Mouse (Mus musculus) CH12.LX (cell line): Measurements from ENCODE around the gene Brox. TPM values are rescaled to one million over a fixed set of nuclear protein-coding genes. Genes with fewer than 3 reads are reported as not detected.

Experiments
- DNase-seq: peaks from one replicate; pipeline ENCODE4 v3.0.0-alpha.2; 2013; ENCODE audit errors: extremely low read depth
- H3K27ac ChIP-seq: 2 replicates; pipeline ENCODE4 v1.5.1; 2012; ENCODE audit warnings: low read depth, mild to moderate bottlenecking, control low read depth, moderate library complexity; ENCODE audit not compliant: insufficient read depth
- H3K27me3 ChIP-seq: replicated peaks from 2 replicates; pipeline ENCODE3; 2012; ENCODE audit warnings: inconsistent platforms
- H3K36me3 ChIP-seq, 2 experiments: replicated peaks in 1 of 2; 2 replicates each; pipeline versions ENCODE3 to v1.6.1; 2012; ENCODE audit warnings: inconsistent platforms in 1 of 2, low read length in 1 of 2, mild to moderate bottlenecking in 1 of 2, mixed read lengths in 1 of 2, moderate library complexity in 1 of 2; ENCODE audit not compliant: control insufficient read depth in 1 of 2, insufficient read depth in 1 of 2
- H3K4me1 ChIP-seq, 2 experiments: 2 replicates each; pipeline ENCODE4 v1.6.1; 2012; ENCODE audit warnings: inconsistent platforms in 1 of 2, moderate library complexity in 1 of 2; ENCODE audit not compliant: insufficient read depth in 2 of 2, control insufficient read depth in 1 of 2
- H3K4me2 ChIP-seq: 2 replicates; pipeline ENCODE4 v1.6.1; 2012; ENCODE audit warnings: low read depth, mild to moderate bottlenecking, control low read depth; ENCODE audit not compliant: poor library complexity, insufficient read depth, severe bottlenecking
- H3K4me3 ChIP-seq, 3 experiments: fragments of 150-350 bp in 1 of 3; sonication (generic) in 1 of 3; replicated peaks in 1 of 3; 2 replicates each; pipeline versions ENCODE3 to v1.5.1; 2011 to 2012; ENCODE audit warnings: low read depth in 2 of 3, low read length in 2 of 3, mild to moderate bottlenecking in 2 of 3, moderate library complexity in 2 of 3, control low read depth in 1 of 3, improper control_type of control experiment in 1 of 3, inconsistent platforms in 1 of 3, mixed read lengths in 1 of 3; ENCODE audit not compliant: poor library complexity in 1 of 3
- H3K79me2 ChIP-seq: replicated peaks from 2 replicates; pipeline ENCODE4 v1.6.1; 2012; ENCODE audit warnings: mild to moderate bottlenecking, moderate library complexity; ENCODE audit not compliant: control insufficient read depth, poor library complexity, insufficient read depth, severe bottlenecking; ENCODE audit errors: extremely low read depth
- H3K9ac ChIP-seq: 2 replicates; pipeline ENCODE4 v1.6.1; 2012; ENCODE audit warnings: low read depth, mild to moderate bottlenecking, control low read depth, moderate library complexity; ENCODE audit not compliant: insufficient read depth
- H3K9me3 ChIP-seq: replicated peaks from 2 replicates; pipeline ENCODE3; 2012; ENCODE audit warnings: low read length, inconsistent platforms, mixed read lengths
- BHLHE40 ChIP-seq: IDR thresholded peaks from 2 replicates; pipeline ENCODE4 v1.6.1; 2011; ENCODE audit warnings: mild to moderate bottlenecking, low read depth, low read length, improper control_type of control experiment
- CHD2 ChIP-seq: IDR thresholded peaks from 2 replicates; pipeline ENCODE4 v1.6.1; 2011; ENCODE audit warnings: low read length, improper control_type of control experiment
- E2F4 ChIP-seq: IDR thresholded peaks from 2 replicates; pipeline ENCODE4 v1.6.1; 2011; ENCODE audit warnings: low read depth, low read length, improper control_type of control experiment; ENCODE audit not compliant: insufficient replicate concordance
- ETS1 ChIP-seq: conservative IDR thresholded peaks from 2 replicates; pipeline ENCODE4 v1.6.1; 2012; ENCODE audit warnings: low read depth, mild to moderate bottlenecking, inconsistent platforms, low read length, improper control_type of control experiment, moderate library complexity
- GABPA ChIP-seq: IDR thresholded peaks from 2 replicates; pipeline ENCODE4 v1.6.1; 2012; ENCODE audit warnings: low read depth, low read length, improper control_type of control experiment, inconsistent platforms; ENCODE audit not compliant: insufficient replicate concordance
- HCFC1 ChIP-seq: IDR thresholded peaks from 2 replicates; pipeline ENCODE4 v1.6.1; 2012; ENCODE audit warnings: low read depth, mild to moderate bottlenecking, inconsistent platforms, low read length, improper control_type of control experiment
- MAFK ChIP-seq: IDR thresholded peaks from 2 replicates; pipeline ENCODE4 v1.6.1; 2011; ENCODE audit warnings: low read length, improper control_type of control experiment; ENCODE audit not compliant: insufficient replicate concordance
- NELFE ChIP-seq: IDR thresholded peaks from 2 replicates; pipeline ENCODE4 v1.6.1; 2011; ENCODE audit warnings: low read depth, low read length, improper control_type of control experiment
- NRF1 ChIP-seq: IDR thresholded peaks from 2 replicates; pipeline ENCODE4 v1.6.1; 2014; ENCODE audit warnings: low read depth, mild to moderate bottlenecking, inconsistent platforms, low read length, improper control_type of control experiment, moderate library complexity
- POLR2A ChIP-seq: IDR thresholded peaks from 2 replicates; pipeline ENCODE4 v1.6.1; 2011; ENCODE audit warnings: low read depth, mild to moderate bottlenecking, improper control_type of control experiment, low read length
- POLR2AphosphoS2 ChIP-seq: IDR thresholded peaks from 2 replicates; pipeline ENCODE4 v1.6.1; 2011; ENCODE audit warnings: low read depth, low read length, improper control_type of control experiment
- RAD21 ChIP-seq: IDR thresholded peaks from 2 replicates; pipeline ENCODE4 v1.6.1; 2011; ENCODE audit warnings: low read depth, mild to moderate bottlenecking, low read length, improper control_type of control experiment, moderate library complexity
- TCF12 ChIP-seq: IDR thresholded peaks from 2 replicates; pipeline ENCODE4 v1.6.1; 2014; ENCODE audit warnings: low read depth, mild to moderate bottlenecking, inconsistent platforms, low read length, improper control_type of control experiment
- ZKSCAN1 ChIP-seq: IDR thresholded peaks from 2 replicates; pipeline ENCODE4 v1.6.1; 2012; ENCODE audit warnings: low read depth, inconsistent platforms, low read length, improper control_type of control experiment, borderline replicate concordance
- ZNF384 ChIP-seq: IDR thresholded peaks from 2 replicates; pipeline ENCODE4 v1.6.1; 2012; ENCODE audit warnings: low read depth, low read length, improper control_type of control experiment, inconsistent platforms
- dilution Hi-C: fragments of 300-500 bp; cut with MboI; formaldehyde crosslinking; loops from 2 replicates; pipeline ENCODE4 v1.14.3; 2020; ENCODE audit warnings: low sequenced_read_pairs; ENCODE audit not compliant: extremely low pct_unique_long_range_greater_than_20kb, extremely low pct_ligation_motif_present
- in situ Hi-C: fragments of 300-500 bp; cut with MboI; formaldehyde crosslinking; loops from 3 replicates; pipeline ENCODE4 v1.14.3; 2019; ENCODE audit warnings: low sequenced_read_pairs, low pct_ligation_motif_present, low pct_unique_long_range_greater_than_20kb, mixed read lengths
- polyA plus RNA-seq: library from polyadenylated mRNA; unstranded; fragments of >175 nt; gene quantifications from 2 replicates; pipeline ENCODE4 v1.2.1, GENCODE M21; 2012; ENCODE audit warnings: low read depth; ENCODE audit not compliant: insufficient read length
- total RNA-seq, 2 experiments: library from RNA; depleted of rRNA; stranded (reverse); fragments of 300-350 nt in 1 of 2; fragments of >200 nt in 1 of 2; gene quantifications; 2 replicates each; pipeline ENCODE4 v1.2.3; 2012 to 2014

Gene Brox
- total and polyA plus RNA-seq, 3 experiments: 20.4 to 37.8 (median 21.8) TPM

GRCm38 (mm10) chr1:183308476-183308875 is 11.4 kb upstream of the Brox start:
- H3K79me2 ChIP-seq: no peaks in the 10 kb centered on the region
- H3K36me3 ChIP-seq: peaks cover 5 to 49% of the 10 kb centered on the region in 2 experiments
- no peak overlapping the region for H3K4me2 ChIP-seq
- H3K4me3 ChIP-seq: no peak overlapping the region
- no peaks in the 10 kb centered on the region for H3K9me3 ChIP-seq
- in situ Hi-C loops (no loop called here), dilution Hi-C loops (no loop called here)
- H3K27ac ChIP-seq: no peak overlapping the region
- TF ChIP-seq E2F4 (no peak), NRF1 (no peak), ZKSCAN1 (no peak), NELFE (no peak), BHLHE40 (no peak), ETS1 (no peak), RAD21 (no peak), GABPA (no peak)
- H3K4me1 ChIP-seq: no peaks in the 10 kb centered on the region
- H3K9ac ChIP-seq: no peak overlapping the region
- H3K27me3 ChIP-seq: no peaks in the 10 kb centered on the region
- DNase-seq: no peak

DNA sequence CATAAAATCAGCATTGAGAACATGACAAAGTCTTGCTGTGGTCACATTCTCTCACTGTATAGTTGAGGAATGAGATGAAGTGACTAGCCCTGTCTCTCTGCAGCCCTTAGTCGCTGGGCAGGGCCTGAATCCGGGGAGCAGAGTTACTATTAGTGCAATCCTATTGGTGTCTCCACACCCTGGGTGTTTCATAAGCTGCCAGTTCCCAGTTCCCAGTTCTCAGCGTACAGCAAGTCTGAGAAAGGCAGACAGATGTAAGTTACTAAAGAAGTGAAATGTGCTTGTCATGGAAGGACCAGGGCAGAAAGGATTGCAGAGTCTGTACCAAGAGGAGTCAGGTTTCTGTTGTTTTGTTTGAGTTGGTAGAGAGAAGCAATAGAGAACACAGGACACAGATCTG is 10.5 kb upstream of the Brox start:
- in situ Hi-C loops (no loop called here), dilution Hi-C loops (no loop called here)
- no peak for DNase-seq
- Histone ChIP-seq H3K4me3 (no peak overlapping the region), H3K4me2 (no peak overlapping the region), H3K27ac (no peak overlapping the region), H3K9ac (no peak overlapping the region), H3K9me3 (no peaks in the 10 kb centered on the region), H3K36me3 (peaks cover 5 to 41% of the 10 kb centered on the region in 2 experiments), H3K27me3 (no peaks in the 10 kb centered on the region), H3K79me2 (no peaks in the 10 kb centered on the region), H3K4me1 (no peaks in the 10 kb centered on the region)
- TF ChIP-seq MAFK (no peak), CHD2 (no peak), TCF12 (no peak), POLR2AphosphoS2 (no peak), HCFC1 (no peak), ZNF384 (no peak)

GRCm38 (mm10) chr1:183299161-183299560 is 2.1 kb upstream of the Brox start:
- no peaks in the 10 kb centered on the region for H3K27me3 ChIP-seq
- H3K27ac ChIP-seq: no peak overlapping the region
- no peak overlapping the region for H3K9ac ChIP-seq
- dilution Hi-C loops: no loop called here
- DNase-seq: peak; percentile 98
- in situ Hi-C loops: no loop called here
- peaks cover 12% of the 10 kb centered on the region for H3K79me2 ChIP-seq
- peaks cover 0 to 5% of the 10 kb centered on the region in 2 experiments; a peak in 1 of 4 replicates for H3K4me1 ChIP-seq
- H3K36me3 ChIP-seq: peaks cover 0 to 2% of the 10 kb centered on the region in 2 experiments
- H3K9me3 ChIP-seq: no peaks in the 10 kb centered on the region
- TF ChIP-seq POLR2A: no peak
- TF ChIP-seq, all 38 proteins: peak for 0
- Histone ChIP-seq H3K4me2 (no peak overlapping the region), H3K4me3 (no peak overlapping the region)
